Mouse (Mus musculus) MEL-GATA-1-ER (cell line): Measurements from ENCODE around the gene Fuca1.

Experiments used
- DNase-seq: peaks from one replicate; pipeline ENCODE4 v3.0.0-alpha.2; 2012; ENCODE audit warnings: low read depth; ENCODE audit errors: extremely low read depth

The Fuca1 gene

DNA sequence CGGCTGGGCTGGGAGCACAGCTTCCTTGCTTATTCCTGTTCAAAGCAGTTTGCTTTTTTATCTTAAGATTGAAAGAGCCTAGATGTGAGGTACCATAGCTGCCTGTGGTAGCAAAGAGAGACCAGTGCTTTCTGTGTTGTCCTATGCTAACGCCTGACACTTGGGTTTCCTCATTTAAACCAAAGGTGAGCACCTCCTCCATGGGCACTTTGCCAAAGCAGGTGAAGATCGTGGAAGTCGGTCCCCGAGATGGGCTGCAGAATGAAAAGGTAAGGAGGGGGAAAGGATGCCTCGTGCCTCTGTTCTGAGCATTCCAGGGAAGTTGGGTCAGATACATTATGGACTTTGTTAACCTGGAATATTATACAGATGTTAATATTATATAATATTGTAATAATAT is 29.8 kb downstream of the Fuca1 start:
- DNase-seq, result no peak

DNA sequence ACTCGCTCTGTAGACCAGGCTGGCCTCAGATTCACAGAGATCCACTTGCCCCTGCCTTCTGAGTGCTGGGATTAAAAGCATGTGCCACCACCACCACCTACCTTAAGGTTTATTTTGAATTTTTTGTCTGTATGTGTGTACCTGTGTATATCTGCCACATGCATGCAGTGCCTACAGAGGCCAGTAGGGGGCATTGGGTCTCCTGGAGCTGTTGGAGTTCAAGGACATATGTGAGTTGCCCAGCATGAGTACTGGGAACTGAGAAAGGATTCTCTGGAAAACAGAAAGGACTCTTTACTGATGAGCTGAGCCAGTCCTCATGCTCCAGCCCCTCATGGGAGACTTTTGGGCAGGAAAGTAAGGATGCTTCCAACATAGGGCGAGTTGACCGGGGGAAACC is 31.0 kb downstream of the Fuca1 start:
- DNase-seq, result no peak

DNA sequence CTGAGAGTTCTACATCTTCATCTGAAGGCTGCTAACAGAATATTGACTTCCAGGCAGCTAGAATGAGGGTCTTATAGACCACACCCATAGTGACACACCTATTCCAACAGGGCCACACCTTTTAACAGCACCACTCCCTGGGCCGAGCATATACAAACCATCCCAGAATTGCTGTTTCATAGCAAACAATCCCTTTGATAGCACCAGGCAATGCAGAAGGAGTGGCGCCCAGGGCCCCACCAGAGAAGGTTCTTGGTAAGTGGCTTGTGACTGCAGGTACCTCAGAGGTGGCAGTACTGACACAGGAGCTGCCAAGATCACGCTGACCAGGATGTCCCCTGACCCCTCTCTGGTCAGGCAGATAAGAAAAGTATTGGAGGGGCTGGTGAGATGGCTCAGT is 32.6 kb downstream of the Fuca1 start:
- no peak for DNase-seq

DNA sequence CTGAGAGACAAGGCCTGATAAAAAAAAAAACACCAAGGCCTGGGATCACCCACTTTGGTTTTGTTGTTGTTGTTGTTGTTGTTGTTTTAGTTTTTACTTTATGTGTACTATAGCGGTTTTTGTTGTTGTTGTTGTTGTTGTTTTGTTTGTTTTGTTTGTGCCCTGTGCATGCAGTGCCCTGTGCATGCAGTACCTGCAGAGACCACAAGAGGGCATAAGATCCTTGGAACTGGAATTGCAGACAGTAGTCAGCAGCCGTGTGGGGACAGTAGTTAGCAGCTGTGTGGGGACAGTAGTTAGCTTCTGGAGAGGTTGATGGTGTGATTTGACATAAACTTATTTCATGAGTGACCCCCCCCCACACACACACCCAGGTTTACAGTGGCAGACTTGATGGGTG is 33.7 kb downstream of the Fuca1 start:
- DNase-seq, result no peak

DNA sequence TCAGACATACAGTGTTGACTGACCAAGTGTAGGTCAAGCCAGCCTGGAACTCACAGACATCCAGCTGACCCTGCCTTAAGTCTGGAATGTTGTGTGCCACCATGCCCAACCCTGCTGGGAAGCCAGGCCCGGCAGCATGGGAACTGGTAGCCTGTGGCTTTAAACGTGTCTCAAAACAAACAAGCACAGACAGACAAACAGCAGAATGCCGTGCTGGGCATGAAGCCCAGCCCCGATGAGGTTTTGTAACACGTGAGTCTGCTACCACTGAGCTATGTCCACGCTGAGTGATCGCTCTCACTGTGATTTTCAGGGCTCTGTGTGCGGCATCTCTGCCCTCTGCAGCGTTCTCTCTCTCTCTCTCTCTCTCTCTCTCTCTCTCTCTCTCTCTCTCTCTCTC is 35.4 kb downstream of the Fuca1 start:
- no peak for DNase-seq

DNA sequence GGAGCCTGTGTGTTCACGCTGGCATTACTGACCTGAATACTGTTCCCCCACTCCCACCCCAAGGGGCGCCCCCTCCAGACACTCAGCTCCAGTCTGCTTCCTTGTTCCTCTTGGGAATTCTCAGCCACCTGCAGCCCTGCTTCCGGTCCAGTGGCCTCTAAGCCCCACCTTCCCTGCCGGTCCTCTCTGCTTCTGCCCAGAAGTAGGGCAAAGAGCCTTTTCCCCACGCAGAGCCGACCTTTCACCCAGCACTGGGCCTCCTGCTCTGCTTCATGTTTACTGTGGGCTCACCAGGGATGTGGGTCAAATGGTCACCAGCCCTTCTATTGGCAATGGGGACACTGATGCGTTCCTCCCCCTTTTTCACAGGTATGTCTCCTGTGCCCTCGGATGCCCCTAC is 37.8 kb downstream of the Fuca1 start:
- DNase-seq, result no peak

DNA sequence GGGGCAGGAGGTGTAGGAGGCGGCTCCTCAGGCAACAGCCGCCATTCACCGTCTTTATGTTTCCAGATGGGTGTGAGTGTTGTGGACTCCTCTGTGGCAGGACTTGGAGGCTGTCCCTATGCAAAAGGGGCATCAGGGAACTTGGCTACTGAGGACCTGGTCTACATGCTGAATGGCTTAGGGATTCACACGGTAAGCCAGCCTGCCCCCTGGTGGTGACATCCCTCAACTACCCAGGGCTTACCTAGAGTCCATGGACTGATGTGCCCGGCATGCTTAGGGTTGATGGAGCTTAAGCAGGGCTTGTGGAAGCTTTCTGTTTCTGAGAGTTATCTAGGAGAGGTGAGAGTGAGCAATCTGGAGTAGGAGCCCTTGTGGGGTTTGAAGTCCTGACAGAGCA is 40.2 kb downstream of the Fuca1 start:
- DNase-seq, result peak; percentile 64

DNA sequence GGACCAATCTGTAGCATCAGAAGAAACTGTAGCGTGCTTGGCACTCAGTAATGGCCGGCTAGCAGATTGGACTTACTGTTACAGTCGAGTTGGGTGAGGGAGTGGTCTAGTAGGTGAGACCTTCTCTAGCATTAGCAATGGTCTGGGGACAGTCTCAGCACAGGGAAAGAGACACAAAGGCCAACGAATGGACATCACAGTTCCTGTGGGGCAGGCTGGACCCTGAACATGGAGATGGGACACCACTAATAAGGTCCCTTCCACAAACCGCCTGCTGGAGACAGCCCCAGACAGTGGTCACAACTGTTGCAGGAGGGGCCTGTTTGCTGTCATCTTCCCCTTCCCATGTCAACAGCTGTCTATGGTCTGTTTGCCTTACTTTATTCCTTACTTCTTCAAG is 41.2 kb downstream of the Fuca1 start:
- DNase-seq, result no peak

DNA sequence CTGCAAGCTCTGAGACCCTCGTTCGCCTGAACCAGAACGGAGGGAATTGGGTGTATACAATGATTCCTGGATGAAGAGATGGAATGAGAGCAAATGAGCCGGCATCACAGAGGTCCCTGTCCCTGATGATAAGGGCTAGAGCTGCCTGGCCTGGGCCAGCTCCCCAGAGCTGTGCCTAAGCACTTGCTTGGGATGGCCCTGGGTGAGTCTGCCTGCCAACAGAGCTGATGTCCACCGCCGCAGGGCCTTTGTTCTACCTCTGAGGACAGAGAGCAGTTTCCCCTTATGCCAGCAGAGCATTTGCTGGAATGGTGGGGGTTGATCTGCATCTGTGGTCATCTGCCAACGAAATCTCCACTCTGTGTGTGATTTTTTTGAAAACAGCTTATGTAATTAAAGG is 41.7 kb downstream of the Fuca1 start:
- DNase-seq, result no peak

DNA sequence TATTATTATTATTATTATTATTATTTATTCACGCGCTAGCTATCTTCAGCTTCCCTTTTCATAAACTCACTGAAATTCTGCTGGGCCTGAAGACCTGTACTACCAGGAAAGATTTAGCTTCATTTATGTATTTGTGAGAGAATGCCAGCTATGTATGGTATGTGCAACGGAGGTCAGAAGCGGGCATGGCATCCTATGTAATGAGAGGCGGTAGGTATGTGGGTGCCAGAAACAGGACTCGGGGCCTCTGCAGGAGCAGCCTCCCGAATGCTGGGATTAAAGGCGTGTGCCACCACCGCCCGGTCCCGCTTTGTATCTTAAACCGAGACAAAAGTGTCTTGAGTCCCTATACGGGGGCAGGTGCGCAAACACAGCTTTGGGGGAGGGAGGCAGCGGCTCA is 42.4 kb downstream of the Fuca1 start:
- no peak for DNase-seq

DNA sequence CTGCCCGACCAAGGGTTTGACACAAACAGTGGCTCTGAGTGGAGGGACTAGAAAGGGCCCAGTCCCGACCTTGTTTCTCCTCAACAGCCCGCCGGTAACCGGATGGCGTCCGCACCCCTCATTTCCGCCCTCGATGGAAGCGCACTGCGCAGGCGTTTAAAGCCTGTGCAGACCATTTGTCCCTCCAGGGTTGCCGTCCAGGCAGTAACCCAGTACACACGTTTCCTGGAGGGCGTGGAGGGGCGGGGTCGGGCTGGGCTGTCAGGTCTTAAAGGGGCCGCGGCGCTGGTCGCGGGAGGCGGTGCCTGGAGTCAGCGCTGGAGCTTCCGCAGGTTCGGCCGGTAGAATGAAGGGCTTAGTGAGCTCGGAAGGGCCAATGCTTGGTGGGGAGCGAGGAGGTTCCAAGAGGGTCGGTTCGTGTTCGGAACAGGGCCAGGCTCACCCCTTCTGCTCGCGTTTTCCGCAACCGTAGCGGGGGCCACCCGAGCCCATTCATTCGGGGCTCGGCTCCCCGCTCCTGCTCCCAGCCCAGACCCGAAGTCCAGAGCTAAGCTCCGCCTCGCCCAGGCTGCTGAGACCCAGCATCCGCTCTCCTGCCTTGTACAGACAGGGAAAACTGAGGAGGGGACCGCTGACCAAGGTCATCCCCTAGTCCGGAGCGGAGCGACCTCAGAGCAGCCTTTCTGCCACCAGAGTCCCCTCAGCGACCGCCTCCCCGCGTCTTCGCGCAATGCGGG is 43.1 kb downstream of the Fuca1 start, which contains the start of gene Gale:
Gene Gale (plus strand): TSS at position 271 of the 737 bp plus-strand sequence.
- DNase-seq, result peak; percentile 94

DNA sequence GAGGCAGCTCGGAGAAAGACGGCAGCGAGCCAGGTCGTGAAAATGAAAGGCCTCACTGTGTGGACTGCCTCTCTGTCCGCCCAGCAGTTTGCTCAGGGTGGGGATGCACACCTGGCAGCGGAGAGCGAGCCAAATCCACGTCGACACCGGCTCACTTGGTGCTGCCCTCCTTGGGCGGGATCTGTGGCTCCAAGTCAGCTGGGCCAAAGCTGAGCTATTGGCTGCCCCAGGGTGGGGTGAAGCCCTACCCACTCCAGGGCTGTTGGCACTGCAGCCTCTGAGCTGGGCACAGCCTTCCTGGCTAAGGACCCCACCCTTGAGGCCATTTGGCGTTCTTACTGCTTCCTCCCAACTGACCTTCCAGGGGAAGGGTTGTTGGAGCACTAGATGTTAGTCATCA is 43.9 kb downstream of the Fuca1 start:
- no peak for DNase-seq

DNA sequence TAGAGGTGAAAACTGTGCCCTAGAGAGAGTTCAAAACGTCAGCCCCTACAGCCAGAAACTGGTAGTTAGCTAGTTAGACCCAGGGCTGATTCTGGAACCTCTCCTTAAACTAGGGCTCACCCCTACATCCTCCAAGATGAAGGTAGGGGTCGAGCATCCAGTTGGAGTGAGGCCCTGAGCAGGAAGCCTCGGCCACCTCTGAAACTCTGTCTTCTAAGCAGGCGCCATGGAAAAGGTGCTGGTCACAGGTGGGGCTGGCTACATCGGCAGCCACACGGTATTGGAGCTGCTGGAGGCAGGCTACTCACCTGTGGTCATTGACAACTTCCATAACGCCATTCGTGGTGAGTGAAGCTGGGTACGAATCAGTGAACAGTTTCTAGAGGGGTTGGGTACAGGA is 44.6 kb downstream of the Fuca1 start:
- DNase-seq, result no peak

DNA sequence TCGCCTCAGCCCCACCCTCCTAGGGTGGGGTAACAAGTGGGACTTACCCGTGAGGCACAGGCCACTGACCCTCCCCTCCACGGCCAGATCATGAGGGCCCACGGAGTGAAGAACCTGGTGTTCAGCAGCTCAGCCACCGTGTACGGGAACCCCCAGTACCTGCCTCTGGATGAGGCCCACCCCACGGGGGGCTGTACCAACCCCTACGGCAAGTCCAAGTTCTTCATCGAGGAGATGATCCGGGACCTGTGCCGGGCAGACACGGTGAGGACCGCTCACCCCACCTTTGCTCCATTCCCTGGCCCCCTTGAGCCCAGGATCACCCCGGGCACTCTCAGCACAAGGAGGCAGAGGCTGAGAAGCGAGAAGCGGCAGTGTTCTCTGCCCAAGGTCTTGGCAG is 45.7 kb downstream of the Fuca1 start:
- DNase-seq, result no peak

DNA sequence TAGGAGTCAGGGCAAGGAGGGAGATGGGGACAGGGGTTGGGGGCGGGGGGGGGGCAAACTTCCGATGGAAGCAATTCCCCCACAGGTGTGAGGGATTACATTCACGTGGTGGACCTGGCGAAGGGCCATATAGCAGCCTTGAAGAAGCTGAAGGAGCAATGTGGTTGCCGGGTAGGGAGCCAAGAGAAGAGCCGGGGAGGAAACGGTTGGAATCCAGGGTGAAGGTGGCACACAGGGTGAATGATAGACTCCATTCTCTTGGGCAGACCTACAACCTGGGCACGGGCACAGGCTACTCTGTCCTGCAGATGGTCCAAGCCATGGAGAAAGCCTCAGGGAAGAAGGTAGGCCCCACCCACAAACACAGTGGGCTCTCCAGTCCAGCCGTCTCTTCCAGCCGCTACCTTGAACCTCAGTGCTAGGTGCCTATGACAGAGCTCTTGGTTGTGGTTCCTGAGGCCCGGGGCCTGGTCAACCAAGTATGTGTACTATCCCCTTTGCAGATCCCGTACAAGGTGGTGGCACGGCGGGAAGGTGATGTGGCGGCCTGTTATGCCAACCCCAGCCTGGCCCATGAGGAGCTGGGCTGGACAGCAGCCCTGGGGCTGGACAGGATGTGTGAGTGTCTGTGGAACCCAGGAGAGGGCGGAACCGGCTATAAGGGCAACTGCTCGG is 46.7 kb downstream of the Fuca1 start:
- DNase-seq, result no peak

DNA sequence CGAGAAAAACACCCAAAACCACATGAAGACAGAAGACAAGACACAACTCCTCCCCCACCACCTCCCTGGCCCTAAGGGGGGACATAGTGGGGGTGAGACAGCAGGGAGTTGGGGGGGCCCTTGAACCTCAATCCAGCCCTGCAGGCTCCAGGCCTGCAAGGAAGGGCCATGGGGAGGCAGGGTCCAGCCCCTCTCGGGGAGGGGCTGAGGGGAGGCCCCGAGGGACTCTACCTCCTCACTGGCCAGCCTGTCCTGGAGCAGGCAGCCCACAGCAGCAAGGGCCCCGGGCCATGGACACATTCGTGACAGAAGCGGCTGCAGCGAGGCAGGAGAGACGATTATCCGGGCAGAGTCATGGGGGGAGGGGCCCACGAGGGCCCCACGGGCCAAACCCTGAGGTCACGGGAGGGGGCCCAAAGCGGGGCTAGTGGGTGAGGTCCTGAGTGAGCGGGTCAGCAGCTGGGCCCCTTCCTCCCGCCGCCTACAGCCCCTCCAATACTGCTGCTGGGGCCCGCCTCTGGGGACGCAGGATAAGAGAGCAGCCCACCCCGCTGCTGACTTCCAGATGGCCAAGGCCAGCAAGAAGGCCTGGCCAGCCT is 47.8 kb downstream of the Fuca1 start:
- no peak for DNase-seq

DNA sequence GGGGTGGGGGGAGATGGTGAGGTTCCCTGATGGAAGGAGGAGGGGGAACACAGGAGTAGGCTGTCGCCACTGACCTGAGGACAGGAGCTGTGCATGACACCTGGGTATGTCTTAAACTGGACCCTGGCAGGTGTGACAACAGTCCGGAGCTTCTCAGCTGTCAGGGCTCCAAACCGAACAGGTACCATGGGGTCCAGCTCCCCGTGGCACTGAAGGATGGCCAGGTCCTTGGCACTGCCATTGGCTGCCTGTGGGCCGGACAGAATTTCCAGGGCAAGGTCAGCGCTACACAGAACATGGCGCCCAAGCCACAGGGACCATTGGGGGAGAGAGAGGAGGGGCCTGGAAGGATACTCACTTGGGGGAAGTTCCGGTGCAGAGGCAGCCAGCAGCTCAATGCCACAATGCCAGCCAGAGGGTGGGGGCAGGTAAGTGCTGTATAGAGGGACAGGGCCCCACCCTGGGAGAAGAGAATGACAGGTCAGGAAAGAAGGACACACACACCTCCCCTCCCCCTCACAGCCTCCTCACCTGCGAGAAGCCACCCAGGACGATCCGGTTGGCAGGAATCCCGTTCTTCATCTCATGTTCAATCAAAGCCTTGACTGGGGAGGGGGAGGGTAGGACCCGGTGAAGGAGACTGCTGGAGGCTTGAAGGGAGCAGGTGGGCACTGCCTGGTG is 48.7 kb downstream of the Fuca1 start:
- no peak for DNase-seq

DNA sequence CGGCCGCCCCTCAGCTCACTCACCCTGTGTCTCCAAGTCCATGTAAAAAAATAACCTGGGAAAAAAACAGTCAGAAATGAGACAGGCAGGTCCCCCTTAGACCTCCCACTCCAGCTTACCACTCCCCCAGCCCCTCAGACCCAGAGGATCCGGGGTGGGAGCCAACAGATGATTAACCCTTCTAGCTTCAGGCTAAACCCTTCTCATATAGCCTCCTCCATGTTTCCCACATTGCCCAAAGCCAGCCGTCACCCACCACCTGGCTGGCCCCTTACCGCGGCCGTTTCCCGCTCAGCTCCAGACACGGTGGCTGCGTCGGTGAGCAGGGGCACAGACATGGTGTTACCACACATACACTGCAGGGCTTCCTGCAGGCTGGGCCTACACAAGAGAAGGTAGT is 50.0 kb downstream of the Fuca1 start:
- DNase-seq, result no peak

DNA sequence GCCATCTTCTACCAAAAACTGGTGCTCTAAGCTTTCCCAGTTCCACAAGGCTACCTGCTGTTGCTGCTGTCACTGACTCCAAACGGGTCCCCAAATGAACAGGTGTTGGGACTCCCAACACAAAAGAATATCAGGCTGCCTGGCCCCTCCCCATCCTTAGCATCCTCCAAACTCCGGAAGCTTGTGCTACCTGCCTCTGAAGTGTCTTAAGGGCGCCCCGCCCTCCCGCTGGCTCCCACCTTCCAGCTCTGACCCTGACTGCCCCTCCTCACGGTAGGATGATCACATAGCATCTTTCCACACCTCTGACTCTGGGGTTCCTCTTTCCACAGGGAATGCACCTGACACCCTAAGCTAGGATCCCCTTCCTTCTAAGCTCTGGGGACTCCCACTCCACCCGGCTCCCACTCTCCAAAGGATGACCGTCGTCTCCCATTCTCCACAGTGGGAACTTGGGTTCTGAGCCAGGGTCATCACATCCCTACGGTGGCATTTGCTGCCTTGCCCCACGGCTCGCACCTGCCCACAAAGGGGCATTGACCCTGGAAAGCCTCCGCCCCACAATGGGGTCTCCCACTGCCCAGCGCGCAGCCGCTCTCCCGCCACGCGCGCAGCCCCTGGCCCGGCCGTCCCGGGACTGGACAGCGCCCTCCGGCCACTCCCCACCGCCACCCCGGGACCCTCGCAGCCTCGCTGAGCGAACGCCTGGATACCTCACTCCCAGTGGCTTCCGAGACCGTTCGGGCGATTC is 51.4 kb downstream of the Fuca1 start:
- no peak for DNase-seq

DNA sequence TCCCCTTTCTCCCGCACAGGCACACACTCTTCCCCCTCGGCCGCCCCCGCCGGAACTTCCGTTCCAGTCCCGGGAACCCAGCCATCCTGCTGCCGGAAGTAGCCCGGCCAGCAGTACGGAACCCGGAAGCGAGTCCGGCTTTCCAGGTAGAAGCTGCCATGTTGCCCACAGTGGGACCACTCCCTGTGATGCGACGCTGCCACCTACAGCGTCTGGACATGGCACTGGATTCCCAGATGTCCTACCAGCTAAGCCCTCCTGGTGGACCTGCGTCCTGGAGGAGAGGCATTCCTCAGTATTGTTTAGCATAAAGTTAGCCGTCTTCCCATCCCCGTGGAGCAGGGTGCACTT is 52.0 kb downstream of the Fuca1 start, which contains the start of gene Lypla2:
Gene Lypla2 (minus strand): TSS at position 71 of the 351 bp plus-strand sequence.
- peak; percentile 68 for DNase-seq
